9 mouse cellular contexts compared by ENCODE assay signal in the genomic region with DNA sequence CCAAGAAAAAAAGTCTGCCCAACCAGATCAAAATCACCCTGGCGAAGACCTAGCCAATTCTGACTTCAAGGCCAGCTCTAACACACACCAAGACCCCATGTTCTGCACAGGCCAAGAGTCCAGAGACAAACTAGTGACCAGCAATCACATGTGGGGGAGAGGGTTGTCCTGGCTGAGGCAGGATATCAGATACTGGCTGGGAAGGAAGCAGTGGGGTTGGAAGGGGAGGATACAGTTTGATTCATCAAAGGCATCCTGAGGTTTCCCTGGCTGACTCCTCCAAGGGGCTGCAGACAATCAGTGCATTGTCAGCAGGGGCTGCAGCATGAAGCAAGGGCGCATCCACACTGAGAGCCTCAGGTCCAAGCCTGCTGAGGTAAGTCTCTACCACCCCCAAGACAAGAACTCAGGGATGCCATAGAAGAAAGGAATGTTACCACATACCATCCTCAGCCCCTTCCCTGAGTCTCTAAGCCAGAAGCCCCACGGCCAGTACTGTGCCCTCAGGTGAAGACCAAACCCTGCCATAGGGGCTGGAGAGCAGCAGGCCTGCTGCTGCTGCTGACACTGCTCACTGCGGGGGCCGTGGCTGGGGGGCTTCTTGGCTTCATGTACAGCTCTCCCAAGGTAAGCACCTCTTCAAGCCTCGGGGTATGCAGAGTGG. TPM values are rescaled to one million over a fixed set of nuclear protein-coding genes. Genes with fewer than 3 reads are reported as not detected.
DNase-seq lines count a peak whose midpoint lies in the region; ATAC-seq and TF ChIP-seq lines count a peak whose summit lies in the region.
"Had no signal": no experiment of that assay in that cellular context is flagged by ENCODE, and none has a peak within 500 bp of the region (broad histone marks: within the 10 kb centered on the region; RNA-seq: fewer than 3 reads in every experiment).

A gene (plus strand): TSS at position 273 of the 664 bp plus-strand sequence.

- H3K9me3 ChIP-seq in kidney, embryonic 15.5 days (replicated peaks) = no peaks in the 10 kb centered on the region
- H3K9me3 ChIP-seq in embryonic facial prominence, embryonic 15.5 days (replicated peaks) = no peaks in the 10 kb centered on the region
- H3K9me3 ChIP-seq in intestine, postnatal 0 days (ENCODE audit: control insufficient read depth) = no peaks in the 10 kb centered on the region
- H3K9me3 ChIP-seq in neural tube, embryonic 14.5 days (ENCODE audit: control insufficient read depth, low read length) = no peaks in the 10 kb centered on the region

- intact Hi-C loops in gastrocnemius, postnatal 36 days (cut with DNase I) = no loop called here

- H3K27me3 ChIP-seq in kidney, embryonic 15.5 days = no peaks in the 10 kb centered on the region
- H3K27me3 ChIP-seq in embryonic facial prominence, embryonic 15.5 days = no peaks in the 10 kb centered on the region
- H3K27me3 ChIP-seq in intestine, postnatal 0 days (replicated peaks; ENCODE audit: control insufficient read depth, insufficient read depth, low read length) = no peaks in the 10 kb centered on the region
- peaks cover 3% of the 10 kb centered on the region; the same call in 1 of the 2 replicates for H3K27me3 ChIP-seq in neural tube, embryonic 14.5 days (ENCODE audit: control insufficient read depth, insufficient read depth, low read length)

- H3K4me1 ChIP-seq in kidney, embryonic 15.5 days = peaks cover 63% of the 10 kb centered on the region
- peaks cover 36% of the 10 kb centered on the region for H3K4me1 ChIP-seq in embryonic facial prominence, embryonic 15.5 days
- H3K4me1 ChIP-seq in intestine, postnatal 0 days (replicated peaks; ENCODE audit: control insufficient read depth, insufficient read depth, low read length) = peaks cover 8% of the 10 kb centered on the region
- H3K4me1 ChIP-seq in neural tube, embryonic 14.5 days (ENCODE audit: control insufficient read depth, insufficient read depth, low read length) = peaks cover 40% of the 10 kb centered on the region

- no peak within 1 kb of the TSS; the same call in 1 of the 2 replicates for H3K9ac ChIP-seq in kidney, embryonic 15.5 days
- H3K9ac ChIP-seq in embryonic facial prominence, embryonic 15.5 days = no peak within 1 kb of the TSS
- H3K9ac ChIP-seq in intestine, postnatal 0 days (ENCODE audit: low read depth, low read length) = peak within 1 kb of the TSS; percentile 37
- no peak within 1 kb of the TSS for H3K9ac ChIP-seq in neural tube, embryonic 14.5 days (replicated peaks; ENCODE audit: low read depth, low read length)

- H3K36me3 ChIP-seq in kidney, embryonic 15.5 days = peaks cover 51% of the 10 kb centered on the region
- H3K36me3 ChIP-seq in embryonic facial prominence, embryonic 15.5 days = peaks cover 40% of the 10 kb centered on the region
- H3K36me3 ChIP-seq in intestine, postnatal 0 days (ENCODE audit: control insufficient read depth, insufficient read depth) = peaks cover 40% of the 10 kb centered on the region
- H3K36me3 ChIP-seq in neural tube, embryonic 14.5 days (ENCODE audit: control insufficient read depth, insufficient read depth, low read length) = peaks cover 32% of the 10 kb centered on the region

- peak within 1 kb of the TSS; percentile 82 for H3K4me3 ChIP-seq in kidney, embryonic 15.5 days (replicated peaks)
- H3K4me3 ChIP-seq in embryonic facial prominence, embryonic 15.5 days (replicated peaks) = no peak within 1 kb of the TSS
- H3K4me3 ChIP-seq in intestine, postnatal 0 days (ENCODE audit: low read depth, low read length) = no peak within 1 kb of the TSS
- H3K4me3 ChIP-seq in neural tube, embryonic 14.5 days (ENCODE audit: low read depth, low read length) = no peak within 1 kb of the TSS

- no peak for TF ChIP-seq CTCF in intestine, postnatal 0 days (IDR thresholded peaks at IDR 0.05; ENCODE audit: low read depth)

- WGBS in kidney, embryonic 15.5 days = 68% methylated on average over 6 of the region's 6 CpGs
- 50% methylated on average over 6 of the region's 6 CpGs for WGBS in embryonic facial prominence, embryonic 15.5 days
- WGBS in intestine, postnatal 0 days = 69% methylated on average over 6 of the region's 6 CpGs
- 80% methylated on average over 6 of the region's 6 CpGs for WGBS in neural tube, embryonic 14.5 days

- peak within 1 kb of the TSS; percentile 83 for H3K27ac ChIP-seq in kidney, embryonic 15.5 days
- H3K27ac ChIP-seq in embryonic facial prominence, embryonic 15.5 days (replicated peaks) = 0 out of 2 replicates have a peak within 1 kb of the TSS, but pooled peaks have one; percentile 25
- H3K27ac ChIP-seq in intestine, postnatal 0 days (ENCODE audit: low read depth, low read length) = peak within 1 kb of the TSS; percentile 86
- no peak within 1 kb of the TSS; the same call in 1 of the 2 replicates for H3K27ac ChIP-seq in neural tube, embryonic 14.5 days (ENCODE audit: low read depth, low read length)

- no peak for DNase-seq in kidney, postnatal 25 days
- no peak for DNase-seq in cerebellum, postnatal 10 days
- DNase-seq in gastrocnemius, postnatal 36 days = no peak
- DNase-seq: lung, adult 2 months; right cerebral cortex, postnatal 25 days had no signal

- peak within 1 kb of the TSS; percentile 96 for H3K4me2 ChIP-seq in kidney, embryonic 15.5 days
- peak within 1 kb of the TSS; percentile 96; the same call in 1 of the 2 replicates for H3K4me2 ChIP-seq in embryonic facial prominence, embryonic 15.5 days (replicated peaks)
- H3K4me2 ChIP-seq in intestine, postnatal 0 days (replicated peaks; ENCODE audit: low read depth) = peak within 1 kb of the TSS; percentile 99
- peak within 1 kb of the TSS; percentile 99; the same call in 1 of the 2 replicates for H3K4me2 ChIP-seq in neural tube, embryonic 14.5 days (ENCODE audit: low read depth, low read length)

- ATAC-seq in kidney, embryonic 15.5 days (replicated peaks; ENCODE audit: low FRiP score) = no peak
- ATAC-seq in embryonic facial prominence, embryonic 15.5 days (ENCODE audit: insufficient number of reproducible peaks, low FRiP score, low TSS enrichment, low read depth) = no peak
- ATAC-seq in intestine, postnatal 0 days = no peak
- no peak for ATAC-seq in neural tube, embryonic 14.5 days (ENCODE audit: low read depth)

RNA-seq across cellular contexts. Expression of the gene that starts here (rescaled TPM):
- polyA plus RNA-seq in kidney, embryonic 15.5 days (2015; fragmentation: Nextera tagmentation; extraction: Ambion mirVana) = 0.39 and 0.58 TPM in 2 replicates
- 0.43 and 0.44 TPM in 2 replicates for polyA plus RNA-seq in embryonic facial prominence, embryonic 15.5 days (2015; fragmentation: Nextera tagmentation; extraction: Ambion mirVana)
- not detected in 2 replicates for polyA plus RNA-seq in intestine, postnatal 0 days (2015; fragmentation: Nextera tagmentation; extraction: Ambion mirVana)
- 0.68 TPM in 1 of 2 replicates, not detected in the other for polyA plus RNA-seq in neural tube, embryonic 14.5 days (2014; fragmentation: Nextera tagmentation; extraction: Ambion mirVana)
- total RNA-seq in gastrocnemius, postnatal 36 days (2021) = under 1 TPM in 1 of 2 experiments, not detected in 1; 0.26 TPM
